Mouse (Mus musculus): ENCODE results near the gene Galnt6.
"Not testable (repeated sequence)": the region's sequence is repeated elsewhere in the genome, so short reads cannot be mapped to it uniquely, and the experiment has no call there.

The Galnt6 gene

DNA sequence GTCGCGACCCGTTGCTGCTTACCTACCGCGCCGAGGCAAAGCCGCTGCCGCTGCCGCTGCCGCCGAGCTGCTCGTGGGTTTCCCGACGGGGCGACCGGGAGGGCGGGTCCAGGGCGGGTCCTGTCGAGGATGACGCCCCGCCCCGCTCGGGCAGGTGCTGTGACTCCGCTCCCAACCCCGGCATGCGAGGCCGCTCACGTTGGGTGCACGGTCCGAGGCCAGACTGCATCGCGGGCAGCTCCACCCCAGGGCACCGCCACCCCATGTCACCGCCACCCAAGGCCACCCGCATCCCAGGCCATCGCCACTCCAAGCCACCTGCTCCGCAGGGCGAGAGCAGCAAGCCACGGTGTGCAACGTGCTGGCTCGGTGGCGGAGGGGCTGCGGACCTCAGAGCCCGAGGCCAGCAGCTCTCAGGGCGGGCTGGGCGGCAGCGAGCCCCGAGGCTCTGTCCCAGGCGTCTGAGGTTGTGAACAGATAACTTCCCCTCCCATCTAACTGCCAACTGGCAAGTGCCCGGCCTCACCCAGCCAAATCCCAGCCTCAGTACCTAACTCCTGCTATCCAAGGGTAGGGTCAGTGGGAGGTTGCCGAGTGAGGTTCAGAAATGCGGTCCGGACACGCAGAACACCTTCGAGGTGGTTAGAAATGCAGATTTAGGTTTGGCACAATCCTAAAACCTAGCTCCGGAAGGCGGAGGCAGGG, at the start of gene Galnt6:
Gene Galnt6, minus strand, starts transcription at position 96 of the 705 bp plus-strand sequence.
- peak; percentile 87 for DNase-seq (ENCODE audit: low read depth, low spot score)

DNA sequence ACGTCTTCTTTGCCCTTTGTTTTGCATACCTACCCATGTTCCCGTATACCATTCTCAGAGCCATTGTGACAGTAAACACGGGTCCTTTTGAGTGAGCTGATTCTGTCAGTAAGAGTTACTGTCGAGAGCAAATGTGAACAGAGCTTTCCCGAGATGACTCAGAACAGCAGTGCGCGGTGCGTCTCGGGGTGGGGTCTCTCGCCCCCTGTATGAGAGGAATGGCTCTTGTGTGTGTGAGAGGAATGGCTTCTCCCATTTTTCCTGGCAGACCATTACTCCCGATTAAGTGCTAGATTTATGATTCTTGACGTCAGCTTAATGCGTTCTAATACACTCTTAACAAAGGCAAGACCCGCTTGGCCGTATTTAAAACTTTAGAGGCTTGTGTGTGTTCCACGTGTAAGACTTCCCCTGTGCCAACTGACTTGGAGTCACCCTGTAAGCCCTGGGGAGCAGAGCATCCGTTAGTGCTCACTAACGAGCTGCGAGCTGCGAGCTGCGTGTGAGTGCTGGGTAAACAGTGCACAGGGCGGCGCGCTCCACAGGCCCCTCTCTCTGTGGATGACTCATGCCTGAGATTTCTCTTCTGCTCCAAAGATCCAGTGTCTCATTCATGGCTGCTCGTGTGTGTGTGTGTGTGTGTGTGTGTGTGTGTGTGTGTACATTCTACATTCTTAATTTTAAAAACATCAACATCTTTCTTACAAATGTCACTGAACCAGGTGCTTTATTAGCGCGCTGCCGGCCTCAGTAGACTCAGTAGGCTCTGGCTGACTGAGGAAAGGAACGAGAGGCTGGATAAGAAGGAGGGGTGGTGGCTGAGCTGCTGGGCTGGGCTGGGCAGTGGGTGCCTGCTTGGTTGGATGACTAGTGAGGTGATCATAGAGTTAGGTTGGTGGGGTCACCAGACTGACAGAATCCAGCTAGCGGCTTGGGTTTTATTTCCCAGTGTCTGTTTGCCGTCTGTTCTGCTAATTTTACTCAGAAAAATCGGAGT, 48.1 kb upstream of the Galnt6 start:
- no peak for DNase-seq (ENCODE audit: low read depth, low spot score)

DNA sequence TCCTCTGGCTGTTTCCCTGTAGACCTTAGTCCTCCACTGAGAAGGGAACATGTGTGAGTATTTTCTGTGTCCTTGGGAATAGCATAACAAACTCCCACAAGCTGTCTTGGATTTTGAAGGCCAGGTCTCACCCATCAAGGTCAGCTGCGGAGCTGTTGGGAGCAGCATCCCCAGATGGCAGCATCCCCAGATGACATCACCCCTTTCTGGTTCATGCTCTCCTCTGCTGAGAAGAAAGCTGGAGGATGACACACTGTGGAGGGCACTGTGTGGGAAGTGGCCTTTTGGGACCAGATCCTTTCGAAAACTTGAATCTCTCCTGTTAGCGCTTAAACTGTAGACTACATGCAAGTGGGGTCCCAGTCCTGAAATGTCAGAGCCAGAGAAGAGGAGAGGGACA, 47.2 kb upstream of the Galnt6 start:
- no peak for DNase-seq (ENCODE audit: low read depth, low spot score)

DNA sequence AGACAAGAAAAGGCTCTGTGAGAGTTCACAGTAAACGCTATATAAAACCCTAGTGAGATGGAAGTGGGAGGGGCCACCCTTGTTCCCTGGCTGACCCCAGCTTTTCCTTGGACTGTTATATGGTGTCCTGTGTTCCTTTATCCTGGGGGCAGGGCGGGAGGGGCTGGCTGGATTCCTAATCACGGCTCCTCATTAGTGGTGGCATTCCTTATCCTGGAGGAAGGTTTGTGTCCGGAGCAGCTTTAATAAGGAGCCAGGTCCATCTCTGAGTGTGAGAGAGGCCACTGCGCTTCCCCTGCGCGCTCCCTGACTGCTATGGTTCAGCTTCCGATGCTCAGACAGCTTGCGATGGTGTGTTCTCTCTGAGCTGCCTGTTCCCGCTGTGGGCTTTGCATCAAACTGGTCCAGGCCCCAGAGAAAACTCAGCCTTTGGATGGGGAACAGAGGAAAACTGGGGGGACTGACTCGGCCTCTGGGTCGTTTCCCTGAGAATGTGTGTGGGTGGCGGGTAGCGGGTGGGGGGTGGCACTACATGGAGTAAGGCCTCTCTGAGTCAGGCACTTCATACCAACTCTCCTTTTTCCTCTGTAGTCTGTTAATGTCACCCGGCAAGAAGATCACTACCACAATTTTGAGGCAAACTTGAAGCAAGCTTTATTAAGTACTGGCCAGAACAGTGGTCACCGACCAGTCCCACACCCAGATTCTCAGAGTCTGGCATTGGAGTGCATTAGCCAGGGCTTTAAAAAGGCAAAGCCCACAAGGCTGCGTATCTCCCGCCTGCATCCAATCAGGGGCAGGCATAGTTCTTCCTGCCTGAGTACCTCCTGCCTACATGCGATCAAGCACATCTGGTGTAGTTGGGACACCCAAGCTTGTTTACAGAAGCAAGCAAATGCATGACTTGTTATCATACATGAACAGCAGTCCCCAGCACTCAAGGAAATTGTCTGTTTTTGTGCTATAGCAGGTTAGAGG, 46.3 kb upstream of the Galnt6 start:
- no peak for DNase-seq (ENCODE audit: low read depth, low spot score)

DNA sequence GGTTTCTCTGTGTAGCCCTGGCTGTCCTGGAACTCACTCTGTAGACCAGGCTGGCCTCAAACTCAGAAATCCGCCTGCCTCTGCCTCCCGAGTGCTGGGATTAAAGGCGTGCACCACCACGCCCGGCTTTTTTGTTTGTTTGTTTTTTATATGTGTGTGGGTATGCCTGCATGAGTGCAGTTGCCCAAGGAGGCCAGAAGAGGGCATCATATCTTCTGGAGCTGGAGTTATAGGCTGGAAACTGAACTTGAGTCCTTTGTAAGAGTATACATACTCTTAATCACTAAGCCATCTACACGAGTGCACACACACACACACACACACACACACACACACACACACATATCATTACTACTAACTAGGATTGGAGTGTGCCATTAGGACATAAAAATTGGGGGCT, 44.7 kb upstream of the Galnt6 start:
- not testable (repeated sequence) for DNase-seq (ENCODE audit: low read depth, low spot score)

DNA sequence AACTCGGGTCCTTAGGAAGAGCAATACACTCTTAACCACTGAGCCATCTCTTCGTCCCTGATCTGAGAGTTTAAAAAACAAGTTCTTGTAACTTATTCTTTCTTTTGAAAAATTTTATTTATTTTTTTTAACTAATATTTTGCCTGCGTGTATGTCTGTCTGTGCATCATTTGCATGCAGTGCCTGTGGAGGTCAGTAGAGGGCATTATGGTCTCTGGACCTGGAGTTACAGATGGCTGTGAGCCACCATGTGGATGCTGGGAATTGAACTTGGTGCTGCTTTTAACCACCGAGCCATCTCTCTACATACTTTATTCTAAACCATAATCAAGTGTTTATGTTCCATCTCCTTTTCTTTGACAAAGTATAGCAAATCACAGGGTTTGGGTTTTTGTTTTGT, 43.5 kb upstream of the Galnt6 start:
- no peak for DNase-seq (ENCODE audit: low read depth, low spot score)

DNA sequence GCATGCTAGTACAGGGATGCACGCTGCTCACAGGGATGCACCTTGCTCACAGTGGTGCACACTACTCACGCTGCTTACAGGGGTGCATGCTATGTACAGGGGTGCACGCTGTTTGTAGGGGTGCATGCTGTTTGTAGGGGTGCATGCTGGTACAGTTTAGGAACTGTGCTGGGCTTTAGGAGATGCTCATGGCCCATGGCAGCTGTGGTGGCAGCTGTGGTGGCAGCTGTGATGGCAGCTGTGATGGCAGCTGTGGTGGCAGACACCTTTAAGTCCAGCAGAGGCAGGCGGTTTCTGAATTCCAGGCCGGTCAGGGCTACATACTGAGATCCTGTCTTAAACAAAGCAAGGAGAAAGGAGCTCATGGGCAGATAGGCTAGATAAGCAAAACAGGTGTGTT, 41.2 kb upstream of the Galnt6 start:
- DNase-seq (ENCODE audit: low read depth, low spot score), result no peak

DNA sequence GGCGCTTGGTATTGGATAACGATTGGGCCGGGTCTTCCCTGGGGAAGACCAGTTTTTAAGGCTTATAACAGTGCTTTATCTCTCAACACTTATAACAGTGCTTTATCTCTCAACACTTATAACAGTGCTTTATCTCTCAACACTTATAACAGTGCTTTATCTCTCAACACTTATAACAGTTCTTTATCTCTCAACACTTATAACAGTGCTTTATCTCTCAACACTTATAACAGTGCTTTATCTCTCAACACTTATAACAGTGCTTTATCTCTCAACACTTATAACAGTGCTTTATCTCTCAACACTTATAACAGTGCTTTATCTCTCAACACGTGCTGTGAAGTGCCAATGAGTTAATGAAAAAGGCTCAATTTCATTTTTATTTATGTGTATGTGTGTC, 39.8 kb upstream of the Galnt6 start:
- DNase-seq (ENCODE audit: low read depth, low spot score), result not testable (repeated sequence)

DNA sequence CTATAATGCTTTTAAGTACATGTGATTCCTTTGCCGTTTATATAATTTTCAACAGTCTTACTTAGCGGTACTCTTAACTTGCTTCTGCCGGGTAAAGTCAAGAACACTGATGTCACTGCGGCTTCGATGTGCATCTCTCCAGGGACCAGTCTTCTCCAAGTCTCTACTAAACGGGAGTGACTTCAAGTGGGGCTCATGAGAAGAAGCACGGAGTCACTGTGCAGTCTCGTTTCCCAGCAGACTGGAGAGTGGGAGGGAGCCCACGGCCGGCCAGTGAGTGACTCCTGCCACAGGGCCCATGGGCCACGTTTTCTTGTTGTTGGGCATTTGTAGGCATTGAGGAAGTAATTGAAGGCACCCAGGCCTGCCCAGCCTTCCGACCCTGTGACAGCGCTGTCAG, 38.7 kb upstream of the Galnt6 start:
- no peak for DNase-seq (ENCODE audit: low read depth, low spot score)

DNA sequence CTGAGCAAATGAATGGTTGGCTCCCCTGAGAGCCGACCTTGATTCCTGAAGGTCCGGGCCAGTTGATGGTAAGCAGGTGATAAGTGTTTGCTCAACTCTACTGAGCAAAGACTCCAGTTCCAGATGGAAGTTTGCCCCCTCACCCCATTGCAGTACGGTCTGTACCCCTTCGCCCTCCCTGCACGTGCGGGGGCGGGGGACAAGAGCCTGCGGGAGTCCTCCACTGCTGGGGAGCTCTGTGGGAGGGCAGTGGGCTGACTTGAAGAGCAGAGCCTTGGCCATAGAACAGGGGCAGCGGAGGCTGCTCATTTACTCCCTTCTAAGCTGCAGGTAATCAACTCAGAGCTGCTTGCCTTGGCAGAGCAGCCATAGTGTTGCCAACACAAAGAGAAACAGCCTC, 37.6 kb upstream of the Galnt6 start:
- no peak for DNase-seq (ENCODE audit: low read depth, low spot score)

DNA sequence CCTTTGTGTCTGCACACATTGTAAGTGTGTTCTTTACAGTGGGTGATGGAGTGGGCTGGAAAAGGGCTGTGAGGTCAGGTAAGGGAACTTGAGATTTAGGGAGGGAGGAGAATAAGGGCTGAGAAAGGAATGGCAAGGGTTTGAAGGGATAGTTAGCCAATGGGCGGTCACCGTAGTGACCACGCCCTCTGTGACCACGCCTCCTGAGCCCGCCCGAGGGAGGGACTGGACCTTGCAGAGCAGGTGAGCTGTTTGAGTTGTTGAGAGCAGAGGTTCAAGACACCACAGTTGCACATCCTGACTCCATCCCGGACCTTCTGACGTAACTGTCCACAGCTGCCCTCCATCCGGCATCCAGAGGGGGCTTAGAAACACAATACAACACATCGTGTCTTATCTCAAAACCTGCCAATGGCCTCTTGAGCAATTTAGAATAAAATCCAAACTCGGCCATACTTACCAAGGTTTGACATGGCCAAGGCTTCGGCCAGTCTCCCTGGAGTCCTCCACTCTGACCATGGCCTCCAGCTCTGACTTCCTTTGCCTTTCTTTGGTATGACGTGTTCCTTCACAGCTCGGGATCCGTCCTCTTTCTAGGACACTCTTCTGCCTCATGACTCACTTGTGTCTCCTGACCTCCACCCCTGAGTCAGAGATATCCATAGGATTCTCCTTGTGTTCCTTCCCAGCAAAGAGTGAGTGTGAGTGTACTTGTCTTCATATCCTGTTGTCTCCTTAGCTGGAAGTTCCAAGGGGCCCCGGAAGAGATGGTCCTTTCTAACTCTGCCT, 35.2 kb upstream of the Galnt6 start:
- DNase-seq (ENCODE audit: low read depth, low spot score), result no peak

DNA sequence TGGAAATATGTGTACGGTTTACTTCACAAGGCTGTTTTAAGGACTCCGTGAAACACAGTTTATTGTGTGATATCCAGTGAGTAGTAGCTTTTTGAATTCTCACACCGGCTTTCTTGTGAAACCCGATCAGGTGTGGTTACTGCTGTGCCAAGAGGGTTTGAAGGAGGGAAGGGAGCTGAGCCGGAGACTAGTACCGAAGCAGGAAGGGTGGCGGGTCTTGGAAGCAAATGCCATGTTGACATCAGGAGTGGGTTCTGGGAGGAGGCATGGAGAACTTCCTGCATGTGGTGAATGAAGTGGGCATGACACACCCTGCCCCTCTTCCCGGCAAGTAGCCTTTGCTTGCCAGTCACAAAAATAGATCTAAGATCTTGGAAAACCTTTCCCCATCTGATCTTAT, 33.5 kb upstream of the Galnt6 start:
- DNase-seq (ENCODE audit: low read depth, low spot score), result no peak

DNA sequence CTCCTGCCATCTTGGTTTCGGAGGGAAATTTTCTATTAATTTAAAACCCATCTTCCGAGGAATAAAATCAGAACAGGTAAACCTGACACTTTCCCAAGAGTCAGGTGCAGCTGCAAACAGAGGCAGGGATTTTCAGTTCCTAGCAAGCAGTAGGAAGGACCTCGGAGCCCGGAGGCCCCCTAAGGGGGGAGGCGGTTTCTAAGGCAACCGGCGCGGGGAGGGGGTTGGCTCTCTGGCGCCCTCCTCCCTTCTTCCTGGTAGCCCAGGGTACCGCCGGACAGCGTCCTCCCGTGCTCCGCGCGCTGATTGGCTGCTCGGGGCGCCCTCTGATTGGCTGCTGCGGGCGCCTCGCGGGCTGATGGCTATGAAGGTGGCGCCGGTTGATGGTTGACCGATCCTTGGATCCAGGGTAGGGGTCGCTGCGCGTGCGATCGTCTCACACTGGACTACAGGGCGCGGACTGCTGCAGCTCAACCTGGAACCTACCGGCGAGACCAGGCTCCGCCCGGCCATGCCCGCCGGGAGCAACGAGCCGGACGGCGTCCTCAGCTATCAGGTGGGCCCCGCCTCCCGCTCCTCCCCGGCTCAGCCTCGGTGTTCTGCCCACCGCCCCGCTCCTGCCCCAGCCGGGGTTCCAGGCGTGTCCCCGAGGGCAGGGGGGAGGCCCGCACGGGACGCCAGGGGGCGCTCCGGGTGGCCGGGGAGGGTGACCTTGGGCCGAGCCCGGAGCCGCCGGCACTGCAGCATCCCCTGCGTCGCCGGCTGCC, 32.4 kb upstream of the Galnt6 start, which contains the start of gene Slc4a8:
Gene Slc4a8, plus strand, starts transcription at position 329 of the 767 bp plus-strand sequence.
- peak; percentile 90 for DNase-seq (ENCODE audit: low read depth, low spot score)

DNA sequence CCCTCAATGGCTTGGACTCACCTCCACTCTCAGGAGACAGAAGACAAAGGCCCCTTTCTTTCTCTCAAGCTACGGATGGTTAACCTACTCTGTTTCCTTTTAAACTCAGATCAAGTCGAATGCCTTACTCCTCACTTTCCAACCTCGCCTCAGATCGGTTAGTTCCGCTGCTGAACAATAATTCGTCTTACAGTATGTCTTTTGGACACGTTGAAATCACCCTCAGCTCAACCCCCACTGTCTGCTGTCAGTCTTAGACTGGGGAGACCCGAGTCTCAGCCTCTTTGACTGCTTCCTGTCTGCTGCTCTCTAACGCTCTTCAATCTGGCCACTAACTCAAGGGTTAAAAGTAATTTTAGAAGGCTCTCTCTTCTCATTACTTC, 31.9 kb upstream of the Galnt6 start:
- no peak for DNase-seq (ENCODE audit: low read depth, low spot score)

DNA sequence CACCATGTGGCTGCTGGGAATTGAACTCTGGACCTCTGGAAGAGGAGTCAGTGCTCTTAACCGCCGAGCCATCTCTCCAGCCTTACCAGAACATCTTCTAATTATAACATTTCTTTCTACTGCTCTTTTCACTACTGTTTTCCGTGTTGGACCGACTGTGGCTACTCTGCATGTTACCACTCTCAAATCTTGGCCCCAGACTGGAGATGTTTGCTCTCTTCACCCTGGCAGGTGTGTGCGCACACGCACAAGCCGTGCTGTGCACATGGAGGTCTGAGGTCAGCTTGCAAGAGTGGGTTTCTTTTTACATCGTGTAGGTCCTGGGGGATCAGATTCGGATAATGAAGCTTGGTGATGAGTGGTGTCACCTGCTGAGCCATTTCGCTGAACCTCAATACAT, 30.1 kb upstream of the Galnt6 start:
- DNase-seq (ENCODE audit: low read depth, low spot score), result no peak

DNA sequence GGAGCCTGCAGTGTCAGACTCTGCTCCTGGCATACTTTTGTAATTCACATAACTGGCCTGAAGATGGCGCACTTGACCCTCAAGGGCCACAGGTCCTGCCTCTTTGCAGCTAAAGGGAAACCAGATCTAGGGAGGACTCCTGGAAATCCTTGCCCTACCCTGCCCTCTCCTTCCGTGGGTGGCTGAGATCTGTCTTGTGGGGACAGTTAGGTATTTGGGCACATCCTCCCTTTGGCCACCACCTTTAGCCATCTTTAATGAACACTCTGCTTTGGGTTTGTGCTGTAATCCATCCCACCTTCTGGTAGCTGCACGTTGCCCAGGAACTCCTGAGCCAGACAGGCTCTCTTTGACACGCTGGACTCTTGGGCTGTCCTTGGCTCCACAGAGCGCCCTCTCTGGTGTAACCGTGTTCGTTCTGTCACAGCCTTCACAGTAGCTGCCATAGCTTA, 28.4 kb upstream of the Galnt6 start:
- peak; percentile 81 for DNase-seq (ENCODE audit: low read depth, low spot score)

DNA sequence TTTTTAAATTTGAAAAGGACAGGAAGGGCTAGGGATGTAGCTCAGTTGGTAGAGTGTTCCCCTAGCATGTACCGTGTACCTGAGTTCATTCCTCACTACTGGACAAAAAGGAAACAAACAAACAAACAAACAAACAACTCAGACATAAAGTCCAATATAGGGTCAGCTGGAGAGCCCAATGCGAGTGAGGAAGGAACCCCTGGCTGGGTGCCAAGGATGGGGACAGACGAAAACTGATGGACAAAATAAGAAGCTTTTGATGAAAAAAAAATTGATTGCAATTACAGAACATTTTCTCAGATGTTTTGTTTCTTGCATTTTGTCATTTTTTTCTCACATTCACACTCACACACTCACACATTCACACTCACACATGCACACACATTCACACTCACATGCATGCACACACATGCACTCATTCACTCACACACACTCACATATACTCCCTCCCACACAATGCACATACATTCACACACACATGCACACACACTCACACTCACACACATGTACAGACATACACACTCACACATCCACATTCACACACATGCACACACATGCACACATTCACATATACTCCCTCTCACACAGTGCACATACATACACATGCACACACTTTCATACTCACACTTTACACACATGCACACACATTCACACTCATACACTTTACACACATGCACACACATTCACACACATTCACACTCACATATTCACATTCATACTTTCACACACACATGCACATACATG, 26.9 kb upstream of the Galnt6 start:
- no peak for DNase-seq (ENCODE audit: low read depth, low spot score)

DNA sequence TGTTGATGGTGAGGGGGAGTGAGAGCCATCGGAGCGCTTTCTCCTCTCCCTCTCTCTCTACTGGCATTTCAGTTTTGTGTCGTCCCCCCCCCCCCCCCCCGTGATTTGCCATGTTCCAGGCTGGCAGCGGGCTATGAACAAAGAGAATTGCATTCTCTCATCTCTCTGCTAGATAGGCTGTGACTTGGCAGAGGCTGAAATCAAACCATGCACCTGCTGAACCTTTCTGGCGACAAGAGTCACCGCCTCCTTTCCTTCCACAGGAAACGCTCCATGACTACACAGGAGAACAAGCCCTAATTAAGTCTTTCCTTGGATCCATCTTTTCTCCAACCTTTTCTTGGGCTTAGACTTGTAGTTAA, 26.3 kb upstream of the Galnt6 start:
- no peak for DNase-seq (ENCODE audit: low read depth, low spot score)

DNA sequence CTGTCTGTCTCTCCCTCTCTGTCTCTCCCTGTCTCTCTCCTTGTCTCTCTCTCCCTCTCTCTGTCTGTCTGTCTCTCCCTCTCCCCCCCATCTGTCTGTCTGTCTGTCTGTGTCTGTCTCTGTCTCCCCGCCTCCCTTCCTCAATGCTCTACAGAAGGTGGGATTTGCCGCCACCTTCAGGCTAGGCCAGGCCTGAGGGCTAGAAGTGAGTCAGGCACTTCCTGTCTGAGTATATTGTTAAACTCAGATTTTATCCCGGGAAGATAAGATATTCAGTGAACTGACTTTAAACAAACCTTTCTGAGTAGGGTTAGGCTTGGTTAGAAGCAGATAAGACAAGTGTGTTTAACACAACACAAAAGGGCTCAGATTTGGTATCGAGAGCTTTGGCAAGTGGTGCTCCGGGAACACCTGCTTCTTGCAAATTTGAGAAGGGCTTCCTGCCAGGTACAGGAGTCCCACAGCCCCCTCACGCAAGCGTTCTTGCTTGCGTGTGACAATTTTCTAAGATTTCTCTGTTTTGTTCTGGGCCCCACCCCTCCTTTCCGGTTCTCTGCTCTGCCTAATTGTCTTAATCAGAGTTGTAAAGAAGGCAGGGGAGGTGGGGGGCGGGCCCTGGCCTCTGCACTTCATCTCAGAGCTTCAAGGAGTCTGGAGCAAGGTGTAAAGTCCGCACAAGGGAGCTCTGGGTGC, 25.8 kb upstream of the Galnt6 start:
- DNase-seq (ENCODE audit: low read depth, low spot score), result peak; percentile 90
